Mouse (Mus musculus): ENCODE data around the gene Atg16l1. TPM values are rescaled to one million over a fixed set of nuclear protein-coding genes. Genes with fewer than 3 reads are reported as not detected.

Gene Atg16l1
- polyA plus RNA-seq, 1 experiment, result 36.1 TPM

GRCm38 (mm10) chr1:87829621-87830211 lies 74.0 kb downstream of the Atg16l1 start:
- no peak for DNase-seq (ENCODE audit: low spot score)

- no peak for DNase-seq (ENCODE audit: low spot score)
Measured at GRCm38 (mm10) chr1:87836453-87836852, 80.8 kb downstream of the Atg16l1 start.

GRCm38 (mm10) chr1:87837018-87837417 lies 81.3 kb downstream of the Atg16l1 start:
- DNase-seq (ENCODE audit: low spot score), result no peak

GRCm38 (mm10) chr1:87840411-87841208 lies 84.9 kb downstream of the Atg16l1 start:
- no peak for DNase-seq (ENCODE audit: low spot score)

Other genes starting within 250 kb of the Atg16l1 start
- 0.93 and 1.5 TPM in 2 replicates for gene Neu2, start 246.0 kb upstream of the Atg16l1 start, polyA plus RNA-seq (2012; rRNA removed)
- 5.6 and 6.3 TPM in 2 replicates for gene Ngef, start 182.0 kb upstream of the Atg16l1 start, polyA plus RNA-seq (2012; rRNA removed)
- gene Inpp5d, start 135.6 kb upstream of the Atg16l1 start, polyA plus RNA-seq (2012; rRNA removed), result 8.5 and 12.4 TPM in 2 replicates
- 0.39 and 0.96 TPM in 2 replicates for gene Sag, start 47.8 kb downstream of the Atg16l1 start, polyA plus RNA-seq (2012; rRNA removed)
- 22.2 and 22.5 TPM in 2 replicates for gene Dgkd, start 97.4 kb downstream of the Atg16l1 start, polyA plus RNA-seq (2012; rRNA removed)

Measured in urinary bladder, adult 2 months (tissue).